Mouse (Mus musculus) ES-E14 (cell line): ENCODE results near the gene Tmem50a. TPM values are rescaled to one million over a fixed set of nuclear protein-coding genes. Genes with fewer than 3 reads are reported as not detected.

Experiments
- DNase-seq: peaks from one replicate; pipeline ENCODE4 v3.0.0-alpha.2; 2013; ENCODE audit warnings: low read depth, low spot score
- H3K27ac ChIP-seq: 2 replicates; pipeline ENCODE4 v1.5.1; 2012; ENCODE audit warnings: low read depth, mild to moderate bottlenecking, low read length, moderate library complexity, mixed read lengths; ENCODE audit not compliant: poor library complexity, insufficient read depth, severe bottlenecking
- H3K36me3 ChIP-seq: 2 replicates; pipeline ENCODE4 v1.6.1; 2012; ENCODE audit warnings: mild to moderate bottlenecking, low read length, moderate library complexity, mixed read lengths; ENCODE audit not compliant: control insufficient read depth, poor library complexity, insufficient read depth, severe bottlenecking
- H3K4me1 ChIP-seq, 2 experiments: fragments of 150-350 bp in 1 of 2; sonication (generic) in 1 of 2; 2 replicates each; pipeline ENCODE4 v1.6.1; 2012; ENCODE audit warnings: low read length in 2 of 2, mild to moderate bottlenecking in 1 of 2, mixed read lengths in 1 of 2; ENCODE audit not compliant: control insufficient read depth in 2 of 2, insufficient read depth in 2 of 2, poor library complexity in 1 of 2
- H3K4me3 ChIP-seq, 2 experiments: fragments of 150-350 bp in 1 of 2; sonication (generic) in 1 of 2; 2 replicates each; pipeline ENCODE4 v1.5.1; 2012; ENCODE audit warnings: low read length in 2 of 2, low read depth in 1 of 2, mild to moderate bottlenecking in 1 of 2, mixed read lengths in 1 of 2; ENCODE audit not compliant: insufficient read depth in 1 of 2, poor library complexity in 1 of 2, severe bottlenecking in 1 of 2
- H3K9ac ChIP-seq: 2 replicates; pipeline ENCODE4 v1.6.1; 2012; ENCODE audit warnings: low read depth, mild to moderate bottlenecking, low read length, mixed read lengths; ENCODE audit not compliant: poor library complexity, insufficient read depth, severe bottlenecking
- H3K9me3 ChIP-seq: fragments of 150-350 bp; sonication (generic); 2 replicates; pipeline ENCODE4 v1.6.1; 2012; ENCODE audit warnings: low read depth, mild to moderate bottlenecking, low read length; ENCODE audit not compliant: control insufficient read depth, insufficient read depth
- CHD2 ChIP-seq: IDR thresholded peaks from 2 replicates; pipeline ENCODE4 v1.6.1; 2014; ENCODE audit warnings: mild to moderate bottlenecking, low read depth, low read length, inconsistent platforms
- HCFC1 ChIP-seq: IDR thresholded peaks from 2 replicates; pipeline ENCODE4 v1.6.1; 2012; ENCODE audit warnings: low read length, inconsistent platforms, borderline replicate concordance; ENCODE audit not compliant: insufficient read depth
- MAFK ChIP-seq: IDR thresholded peaks from 2 replicates; pipeline ENCODE4 v1.6.1; 2014; ENCODE audit warnings: mild to moderate bottlenecking, low read depth, low read length, inconsistent platforms; ENCODE audit not compliant: insufficient read depth
- ZC3H11A ChIP-seq: IDR thresholded peaks from 2 replicates; pipeline ENCODE4 v1.6.1; 2012; ENCODE audit warnings: low read depth, mild to moderate bottlenecking, inconsistent platforms, low read length, borderline replicate concordance
- ZNF384 ChIP-seq: IDR thresholded peaks from 2 replicates; pipeline ENCODE4 v1.6.1; 2012; ENCODE audit warnings: low read depth, low read length, inconsistent platforms
- in situ Hi-C, 2 experiments: fragments of 600-800 bp; cut with MboI; formaldehyde crosslinking; loops; one replicate each; pipeline ENCODE4 v1.15.1; 2025; ENCODE audit warnings: low sequenced_read_pairs in 2 of 2, inconsistent platforms in 1 of 2; ENCODE audit not compliant: unreplicated experiment in 2 of 2
- total RNA-seq: library from RNA; depleted of rRNA; stranded (reverse); fragments of 300-350 nt; gene quantifications from 2 replicates; pipeline ENCODE4 v1.2.3, GENCODE M21; 2012

The Tmem50a gene
- total RNA-seq, 1 experiment, result 118 TPM

DNA sequence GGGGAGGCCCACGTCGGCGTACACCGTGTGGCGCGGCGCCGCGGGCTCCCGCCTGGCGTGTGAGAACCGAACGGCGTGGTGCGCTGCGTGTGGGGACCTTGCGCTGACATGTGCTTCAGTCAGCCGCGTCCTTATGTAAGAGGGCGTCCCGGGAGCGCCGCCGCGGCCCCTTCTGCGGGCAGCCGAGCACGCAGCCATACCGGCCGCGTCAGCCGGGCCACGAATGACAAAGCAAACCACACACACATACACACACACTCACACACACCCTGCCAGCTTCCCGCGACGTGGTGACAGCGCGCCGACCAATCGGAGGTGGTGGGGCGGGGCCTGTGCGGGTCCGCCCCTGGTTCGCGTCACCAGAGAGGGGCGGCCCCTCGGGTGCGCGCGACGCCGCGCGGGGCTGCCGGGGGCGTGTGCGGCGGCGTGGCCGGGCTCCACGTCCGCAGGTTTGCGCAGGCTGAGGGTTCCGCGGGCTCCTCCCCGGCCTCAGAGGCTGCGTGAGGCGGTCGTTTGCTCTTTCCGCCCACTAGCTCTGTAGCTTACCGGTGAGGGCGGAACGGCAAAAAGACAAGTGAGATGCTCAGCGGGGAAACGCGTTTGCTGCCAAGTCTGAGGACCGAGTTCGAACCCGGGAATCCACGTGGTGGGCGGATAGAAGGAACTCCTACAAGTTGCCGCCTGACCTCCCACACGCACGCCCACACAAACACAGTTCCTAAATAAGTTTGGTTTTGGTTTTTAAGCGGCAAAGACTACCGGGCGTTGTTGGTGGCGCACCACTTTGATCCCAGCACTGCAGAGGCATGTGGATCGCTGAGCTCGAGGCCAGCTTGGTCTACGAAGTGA is 61.0 kb downstream of the Tmem50a start:
- H3K36me3 ChIP-seq, result peaks cover 2% of the 10 kb centered on the region; the same call in 1 of the 2 replicates
- H3K4me1 ChIP-seq, result peaks cover 9 to 20% of the 10 kb centered on the region in 2 experiments
- in situ Hi-C loops, result no loop called here
- TF ChIP-seq MAFK (no peak), HCFC1 (0 out of 2 replicates have a peak, but pooled peaks have one; percentile 65), ZNF384 (no peak), CHD2 (no peak), ZC3H11A (no peak)
- H3K9ac ChIP-seq, result peak overlapping the region; percentile 81
- H3K27ac ChIP-seq, result peak overlapping the region; percentile 69
- DNase-seq, result peak; percentile 80
- no peaks in the 10 kb centered on the region for H3K9me3 ChIP-seq
- peak overlapping the region; percentile 86 to 90 for H3K4me3 ChIP-seq

- no peaks in the 10 kb centered on the region for H3K9me3 ChIP-seq
- peak within 1 kb of the TSS; percentile 72 for H3K27ac ChIP-seq
- H3K36me3 ChIP-seq, result peaks cover 3% of the 10 kb centered on the region; the same call in 1 of the 2 replicates
- H3K4me1 ChIP-seq, result peaks cover 9 to 21% of the 10 kb centered on the region in 2 experiments
- in situ Hi-C loops, result no loop called here
- TF ChIP-seq MAFK (no peak), ZNF384 (no peak), CHD2 (peak; percentile 94)
- peak; percentile 96 for DNase-seq
- peak within 1 kb of the TSS; percentile 83 for H3K9ac ChIP-seq
- peak within 1 kb of the TSS; percentile 86 to 90 for H3K4me3 ChIP-seq
Measured at GRCm38 (mm10) chr4:134853259-134853636, 61.6 kb downstream of the Tmem50a start, which contains the start of gene Maco1. Gene Maco1, minus strand, starts transcription at chr4:134853345.

GRCm38 (mm10) chr4:134852438-134853255 is 62.2 kb downstream of the Tmem50a start:
- no peaks in the 10 kb centered on the region for H3K9me3 ChIP-seq
- H3K36me3 ChIP-seq, result peaks cover 3% of the 10 kb centered on the region; the same call in 1 of the 2 replicates
- DNase-seq, result no peak
- H3K9ac ChIP-seq, result peak overlapping the region; percentile 83
- peaks cover 11 to 24% of the 10 kb centered on the region in 2 experiments for H3K4me1 ChIP-seq
- peak overlapping the region; percentile 86 to 90 for H3K4me3 ChIP-seq
- in situ Hi-C loops, result no loop called here
- peak overlapping the region; percentile 72 for H3K27ac ChIP-seq
- no peak for TF ChIP-seq CHD2
- no peak for TF ChIP-seq ZNF384
- no peak for TF ChIP-seq MAFK

- DNase-seq, result no peak
- in situ Hi-C loops, result no loop called here
- Histone ChIP-seq H3K4me1 (peaks cover 11 to 21% of the 10 kb centered on the region in 2 experiments), H3K9me3 (no peaks in the 10 kb centered on the region), H3K36me3 (peaks cover 3% of the 10 kb centered on the region; the same call in 1 of the 2 replicates), H3K9ac (peak overlapping the region; percentile 83; the same call in 1 of the 2 replicates), H3K27ac (no peak overlapping the region), H3K4me3 (peak overlapping the region; percentile 86 to 90)
- TF ChIP-seq ZC3H11A (no peak), HCFC1 (no peak), CHD2 (no peak), ZNF384 (no peak), MAFK (no peak)
Measured at GRCm38 (mm10) chr4:134851876-134852275, 62.9 kb downstream of the Tmem50a start.
